Mouse (Mus musculus): ENCODE data around the gene Mctp1.

- no peak for TF ChIP-seq RCOR1 (IDR thresholded peaks at IDR 0.05; ENCODE audit: low read depth, low read length)
- no peak for TF ChIP-seq POLR2A (IDR thresholded peaks at IDR 0.05; ENCODE audit: control insufficient read depth in 1 of 2, insufficient read depth in 1 of 2, low read depth in 1 of 2, low read length in 2 of 2, poor library complexity in 1 of 2)
- no peak for TF ChIP-seq CTCF (IDR thresholded peaks at IDR 0.05 in 2 of 3, conservative IDR thresholded peaks at IDR 0.05 in 1 of 3; ENCODE audit: control insufficient read depth in 1 of 3, insufficient read depth in 1 of 3, low read depth in 2 of 3, low read length in 3 of 3, poor library complexity in 1 of 3, severe bottlenecking in 1 of 3)
- no peak for TF ChIP-seq EP300 (IDR thresholded peaks at IDR 0.05; ENCODE audit: low read depth in 1 of 2, low read length in 2 of 2)
- no peak for TF ChIP-seq E2F4 (IDR thresholded peaks at IDR 0.05; ENCODE audit: borderline replicate concordance, low read depth, low read length)
- no peak for TF ChIP-seq ZNF384 (IDR thresholded peaks at IDR 0.05; ENCODE audit: low read depth, low read length)
- TF ChIP-seq TBP (IDR thresholded peaks at IDR 0.05; ENCODE audit: low read depth, low read length) = no peak
- no peak for TF ChIP-seq CHD1 (IDR thresholded peaks at IDR 0.05; ENCODE audit: low read depth, low read length)
- no peak for TF ChIP-seq TCF12 (IDR thresholded peaks at IDR 0.05; ENCODE audit: low read depth, low read length)
- TF ChIP-seq SMC3 (IDR thresholded peaks at IDR 0.05; ENCODE audit: low read depth, low read length) = no peak
Measured at GRCm38 (mm10) chr13:76932933-76933332, 548.6 kb downstream of the Mctp1 start.
